In the genomic region with DNA sequence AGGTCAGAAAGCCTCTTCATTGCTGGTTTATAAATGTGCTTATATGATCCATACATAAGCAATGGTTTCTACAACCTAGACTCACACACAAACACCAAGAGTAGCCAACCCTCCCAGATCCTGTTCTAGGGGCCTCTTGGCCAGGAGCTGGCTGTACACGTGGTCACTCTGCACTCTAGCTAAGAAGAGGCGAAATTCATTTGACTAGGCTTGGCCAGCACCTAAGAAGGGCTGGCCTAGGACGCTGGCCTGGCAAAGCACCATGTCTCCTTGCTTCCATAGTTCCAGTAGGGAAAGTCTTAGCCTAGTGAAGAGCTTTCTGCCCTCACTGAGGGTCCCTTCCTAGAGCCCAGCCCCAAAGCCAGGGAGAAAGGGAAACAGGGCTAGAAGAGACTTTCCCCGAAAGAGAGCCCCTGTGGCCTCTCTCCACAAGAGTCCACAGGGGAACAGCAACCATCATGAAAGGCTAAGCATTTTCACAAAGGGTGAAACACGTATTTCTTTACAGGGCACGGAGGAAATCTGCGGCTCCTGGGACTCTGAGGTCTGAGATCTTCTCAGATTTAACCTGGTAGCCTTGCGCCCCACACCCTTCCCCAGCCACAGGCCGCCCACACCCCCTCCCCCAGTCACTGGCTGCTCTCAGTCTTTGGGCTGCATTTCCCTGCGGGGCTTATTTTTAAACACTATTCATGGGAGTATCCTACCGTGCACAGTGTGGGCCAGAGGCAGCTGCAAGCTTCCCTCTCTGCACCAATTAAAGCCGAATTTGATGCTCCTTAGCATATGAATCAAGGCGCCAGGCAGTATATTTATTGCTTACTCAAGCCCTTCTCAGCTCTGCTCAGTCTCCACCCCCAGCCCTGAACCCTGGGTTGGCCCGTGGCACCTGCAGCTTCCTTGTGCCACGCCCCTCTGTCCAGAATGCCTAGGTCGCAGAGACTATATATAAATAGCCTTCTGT, we compare ENCODE assay signal across 9 mouse cellular contexts.
DNase-seq lines count a peak whose midpoint lies in the region; ATAC-seq and TF ChIP-seq lines count a peak whose summit lies in the region.
"Had no signal": no experiment of that assay in that cellular context is flagged by ENCODE, and none has a peak within 500 bp of the region (broad histone marks: within the 10 kb centered on the region; RNA-seq: fewer than 3 reads in every experiment).

No protein-coding gene starts in this region.

- in situ Hi-C loops in ES-E14 (cut with MboI; ENCODE audit: low sequenced_read_pairs in 2 of 2, unreplicated experiment in 2 of 2): no loop called here

- intact Hi-C loops in heart, adult 2 months (cut with DNase I): no loop called here

- H3K79me2 ChIP-seq in heart, adult 2 months (replicated peaks; ENCODE audit: control insufficient read depth, insufficient read depth, low read length): no peaks in the 10 kb centered on the region

- no peak overlapping the region for H3K4me3 ChIP-seq in heart, adult 2 months
- H3K4me3 ChIP-seq in ES-E14 (ENCODE audit: insufficient read depth in 1 of 2, low read depth in 1 of 2, low read length in 2 of 2, poor library complexity in 1 of 2, severe bottlenecking in 1 of 2): peak overlapping the region in 1 of 2 experiments; percentile 19; a peak in 2 of 4 replicates
- no peak overlapping the region for H3K4me3 ChIP-seq in neural tube, embryonic 12.5 days
- H3K4me3 ChIP-seq: liver, embryonic 15.5 days had no signal

- H3K27ac ChIP-seq in heart, adult 2 months: peak overlapping the region; percentile 16
- peak overlapping the region; percentile 29 for H3K27ac ChIP-seq in ES-E14 (ENCODE audit: insufficient read depth, low read depth, low read length, poor library complexity, severe bottlenecking)
- peak overlapping the region; percentile 84 for H3K27ac ChIP-seq in neural tube, embryonic 12.5 days
- H3K27ac ChIP-seq: liver, embryonic 15.5 days had no signal

- DNase-seq in heart, adult 2 months: no peak
- no peak for DNase-seq in heart, adult 8-10 months (ENCODE audit: low spot score)
- no peak for DNase-seq in ES-E14 (ENCODE audit: low read depth, low spot score)
- peak; percentile 62 for DNase-seq in kidney, postnatal 10 days
- DNase-seq in urinary bladder, postnatal 10 days (ENCODE audit: low spot score): no peak
- no peak for DNase-seq in cerebellum, adult 9-10 months

- no peak for TF ChIP-seq POLR2A in heart, adult 2 months (IDR thresholded peaks at IDR 0.05; ENCODE audit: insufficient read depth, low read depth, low read length)

- no peak for TF ChIP-seq CTCF in heart, adult 2 months (IDR thresholded peaks at IDR 0.05)

- H3K27me3 ChIP-seq in heart, adult 2 months (ENCODE audit: control insufficient read depth, insufficient read depth, low read length): no peaks in the 10 kb centered on the region
- no peaks in the 10 kb centered on the region for H3K27me3 ChIP-seq in neural tube, embryonic 12.5 days (replicated peaks)
- H3K27me3 ChIP-seq: liver, embryonic 15.5 days had no signal

- no peaks in the 10 kb centered on the region for H3K9me3 ChIP-seq in ES-E14 (ENCODE audit: control insufficient read depth, insufficient read depth, low read depth, low read length)
- H3K9me3 ChIP-seq in neural tube, embryonic 12.5 days: no peaks in the 10 kb centered on the region
- H3K9me3 ChIP-seq: liver, embryonic 15.5 days had no signal

- 23% methylated on average over 16 of the region's 16 CpGs for WGBS in heart, adult 2 months
- 5% methylated on average over 16 of the region's 16 CpGs for WGBS in neural tube, embryonic 12.5 days

- peaks cover 3% of the 10 kb centered on the region for H3K4me1 ChIP-seq in heart, adult 2 months (ENCODE audit: control insufficient read depth, insufficient read depth, low read length)
- H3K4me1 ChIP-seq in ES-E14 (ENCODE audit: control insufficient read depth in 2 of 2, insufficient read depth in 2 of 2, low read length in 2 of 2, poor library complexity in 1 of 2): peaks cover 0 to 8% of the 10 kb centered on the region in 2 experiments; a peak in 2 of 4 replicates
- H3K4me1 ChIP-seq in neural tube, embryonic 12.5 days: peaks cover 46% of the 10 kb centered on the region

- no peak overlapping the region for H3K9ac ChIP-seq in heart, adult 2 months (ENCODE audit: low read depth, low read length)
- H3K9ac ChIP-seq in ES-E14 (ENCODE audit: insufficient read depth, low read depth, low read length, poor library complexity, severe bottlenecking): peak overlapping the region; percentile 8; the same call in 1 of the 2 replicates
- H3K9ac ChIP-seq in neural tube, embryonic 12.5 days: peak overlapping the region; percentile 22; the same call in 1 of the 2 replicates
- H3K9ac ChIP-seq: liver, embryonic 15.5 days had no signal

- ATAC-seq in frontal cortex, adult (ENCODE audit: low TSS enrichment): peak; percentile 90
- ATAC-seq in neural tube, embryonic 12.5 days (ENCODE audit: low FRiP score, low read depth): peak; percentile 90

- no peak for TF ChIP-seq EP300 in heart, adult 2 months (IDR thresholded peaks at IDR 0.05; ENCODE audit: insufficient read depth, low read depth, low read length)

- H3K36me3 ChIP-seq in heart, adult 2 months (ENCODE audit: control insufficient read depth, insufficient read depth, low read length): no peaks in the 10 kb centered on the region
- no peaks in the 10 kb centered on the region for H3K36me3 ChIP-seq in ES-E14 (ENCODE audit: control insufficient read depth, insufficient read depth, low read length, poor library complexity, severe bottlenecking)
- no peaks in the 10 kb centered on the region for H3K36me3 ChIP-seq in neural tube, embryonic 12.5 days
- H3K36me3 ChIP-seq: liver, embryonic 15.5 days had no signal

- H3K4me2 ChIP-seq in neural tube, embryonic 12.5 days (replicated peaks): peak overlapping the region; percentile 41
- H3K4me2 ChIP-seq: liver, embryonic 15.5 days had no signal

TF ChIP-seq in ES-E14, 5 proteins besides CTCF, POLR2A, EP300 and RAD21:
- TF ChIP-seq ZC3H11A (IDR thresholded peaks at IDR 0.05; ENCODE audit: borderline replicate concordance, low read depth, low read length): no peak
- TF ChIP-seq ZNF384 (IDR thresholded peaks at IDR 0.05; ENCODE audit: low read depth, low read length): no peak
- TF ChIP-seq CHD2 (IDR thresholded peaks at IDR 0.05; ENCODE audit: low read depth, low read length): 0 out of 2 replicates have a peak, but pooled peaks have one; percentile 8
- TF ChIP-seq MAFK (IDR thresholded peaks at IDR 0.05; ENCODE audit: insufficient read depth, low read depth, low read length): peak; percentile 70; the same call in 1 of the 2 replicates
- no peak for TF ChIP-seq HCFC1 (IDR thresholded peaks at IDR 0.05; ENCODE audit: borderline replicate concordance, insufficient read depth, low read length)

Comparison
In these comparisons a context has a peak if more than half of its experiments do, and no peak if none do; other contexts are left out.
1. H3K27ac ChIP-seq: peak in every context shown above with its lines; median percentile 84 in neural tube, embryonic 12.5 days; 29 in ES-E14; 16 in heart, adult 2 months.